Mouse (Mus musculus): Measurements from ENCODE around the gene Slc29a2. TPM values are rescaled to one million over a fixed set of nuclear protein-coding genes. Genes with fewer than 3 reads are reported as not detected.

Gene Slc29a2
- 4.9 and 5.4 TPM in 2 replicates for polyA plus RNA-seq (2015; fragmentation: Nextera tagmentation; extraction: Ambion mirVana)

DNA sequence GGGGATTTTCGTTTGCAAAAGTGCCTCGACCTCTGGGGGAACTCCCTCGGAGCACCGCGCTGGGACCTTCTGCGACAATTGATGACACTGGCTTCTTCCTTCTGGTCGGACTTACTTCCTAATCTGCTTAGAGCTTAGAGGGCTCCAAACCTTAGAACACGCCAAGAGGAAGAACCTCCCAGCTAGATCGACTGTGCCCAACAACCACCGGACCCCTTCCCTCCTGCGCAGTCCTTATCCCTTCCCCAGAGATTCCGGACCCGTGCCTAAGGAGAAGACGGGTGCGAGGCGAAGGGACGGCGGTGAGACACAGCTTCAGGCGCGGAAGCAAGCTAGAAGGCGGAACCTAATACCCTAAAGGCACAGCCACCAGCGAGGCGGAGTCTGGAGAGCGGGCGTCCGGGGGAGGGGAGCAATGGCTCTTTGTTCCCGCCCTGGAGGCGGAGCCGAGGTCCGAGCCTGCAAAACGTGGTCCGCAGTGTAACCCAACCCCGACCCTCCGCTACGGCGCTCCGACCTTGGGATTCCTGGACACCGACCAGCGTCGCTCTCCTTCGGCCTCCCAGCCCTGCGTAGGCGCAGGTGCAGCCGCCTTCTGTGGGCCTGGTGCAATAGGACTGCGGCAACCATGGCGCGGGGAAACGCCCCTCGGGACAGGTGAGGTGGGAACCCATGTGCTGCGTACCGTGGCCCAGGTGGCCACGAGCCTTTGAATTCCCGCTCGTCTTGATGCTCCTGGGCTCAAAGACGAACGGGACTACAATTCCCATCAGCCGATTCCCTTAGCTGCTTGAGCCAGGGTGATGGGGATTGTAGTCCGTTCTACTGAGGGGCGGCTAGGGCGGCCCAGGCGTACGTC lies at the start of gene Slc29a2:
Slc29a2 (plus strand) TSS at position 240 of the 859 bp plus-strand sequence.
- H3K4me3 ChIP-seq (replicated peaks; ENCODE audit: low read depth, low read length) = peak within 1 kb of the TSS; percentile 53
- no peaks in the 10 kb centered on the region for H3K9me3 ChIP-seq (replicated peaks; ENCODE audit: low read length)
- H3K36me3 ChIP-seq (ENCODE audit: insufficient read depth, low read length) = 0 out of 2 replicates have a peak, but pooled peaks cover 6% of the 10 kb centered on the region
- DNase-seq (ENCODE audit: low spot score) (peak; percentile 96), ATAC-seq (replicated peaks; ENCODE audit: low FRiP score, low read depth) (peak; percentile 97)
- H3K27me3 ChIP-seq (ENCODE audit: insufficient read depth, low read length) = no peaks in the 10 kb centered on the region
- peak within 1 kb of the TSS; percentile 62 for H3K27ac ChIP-seq
- under 1% methylated on average over 62 of the region's 62 CpGs for WGBS
- TF ChIP-seq CTCF (IDR thresholded peaks at IDR 0.05; ENCODE audit: low read depth) = peak; percentile 13; the same call in 1 of the 2 replicates
- H3K9ac ChIP-seq (ENCODE audit: low read depth, low read length) = peak within 1 kb of the TSS; percentile 62
- H3K4me2 ChIP-seq (ENCODE audit: low read length) = peak within 1 kb of the TSS; percentile 87
- no peaks in the 10 kb centered on the region for H3K4me1 ChIP-seq (replicated peaks; ENCODE audit: insufficient read depth, low read length)

GRCm38 (mm10) chr19:4981767-4982166 lies 41.9 kb upstream of the Slc29a2 start:
- Histone ChIP-seq H3K27me3 (ENCODE audit: insufficient read depth, low read length) (0 out of 2 replicates have a peak, but pooled peaks cover 3% of the 10 kb centered on the region), H3K9me3 (replicated peaks; ENCODE audit: low read length) (no peaks in the 10 kb centered on the region), H3K4me2 (ENCODE audit: low read length) (no peak overlapping the region), H3K27ac (no peak overlapping the region), H3K4me3 (replicated peaks; ENCODE audit: low read depth, low read length) (no peak overlapping the region), H3K9ac (ENCODE audit: low read depth, low read length) (no peak overlapping the region), H3K36me3 (ENCODE audit: insufficient read depth, low read length) (no peaks in the 10 kb centered on the region), H3K4me1 (replicated peaks; ENCODE audit: insufficient read depth, low read length) (no peaks in the 10 kb centered on the region)
- peak; percentile 74 for DNase-seq (ENCODE audit: low spot score)
- no peak for ATAC-seq (replicated peaks; ENCODE audit: low FRiP score, low read depth)
- peak; percentile 80 for TF ChIP-seq CTCF (IDR thresholded peaks at IDR 0.05; ENCODE audit: low read depth)

DNA sequence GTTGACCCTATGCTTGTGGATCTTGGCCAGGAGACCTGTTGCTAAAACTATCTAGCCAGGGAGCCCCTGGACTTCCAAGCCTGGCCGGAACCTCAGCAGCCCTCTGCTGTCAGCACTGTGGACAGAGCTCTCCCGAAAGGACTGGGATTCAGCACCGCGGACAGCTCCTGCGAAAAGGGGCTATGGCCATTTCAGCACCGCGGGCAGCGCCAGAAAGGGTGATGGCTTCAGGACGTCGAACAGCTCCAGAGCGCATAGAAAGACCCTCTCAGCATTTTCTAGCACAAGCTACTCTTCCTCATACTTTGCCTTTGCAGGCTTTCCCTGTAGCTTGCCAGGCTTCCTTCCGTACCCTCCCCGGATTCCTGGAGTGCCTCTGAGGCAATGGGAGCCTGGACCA lies 34.6 kb upstream of the Slc29a2 start:
- TF ChIP-seq CTCF (IDR thresholded peaks at IDR 0.05; ENCODE audit: low read depth) = peak; percentile 41
- Histone ChIP-seq H3K9me3 (replicated peaks; ENCODE audit: low read length) (no peaks in the 10 kb centered on the region), H3K4me3 (replicated peaks; ENCODE audit: low read depth, low read length) (no peak overlapping the region), H3K9ac (ENCODE audit: low read depth, low read length) (no peak overlapping the region), H3K36me3 (ENCODE audit: insufficient read depth, low read length) (no peaks in the 10 kb centered on the region), H3K27ac (no peak overlapping the region), H3K27me3 (ENCODE audit: insufficient read depth, low read length) (peaks cover 23% of the 10 kb centered on the region), H3K4me1 (replicated peaks; ENCODE audit: insufficient read depth, low read length) (no peaks in the 10 kb centered on the region), H3K4me2 (ENCODE audit: low read length) (no peak overlapping the region)
- 2% methylated on average over 13 of the region's 13 CpGs for WGBS
- ATAC-seq (replicated peaks; ENCODE audit: low FRiP score, low read depth) = peak; percentile 49; the same call in 1 of the 2 replicates
- DNase-seq (ENCODE audit: low spot score) = peak; percentile 95

- whole genome bisulfite sequencing = 18% methylated on average over 46 of the region's 47 CpGs
- no peak overlapping the region for H3K9ac ChIP-seq (ENCODE audit: low read depth, low read length)
Measured at GRCm38 (mm10) chr19:4989434-4990255, 34.0 kb upstream of the Slc29a2 start.

DNA sequence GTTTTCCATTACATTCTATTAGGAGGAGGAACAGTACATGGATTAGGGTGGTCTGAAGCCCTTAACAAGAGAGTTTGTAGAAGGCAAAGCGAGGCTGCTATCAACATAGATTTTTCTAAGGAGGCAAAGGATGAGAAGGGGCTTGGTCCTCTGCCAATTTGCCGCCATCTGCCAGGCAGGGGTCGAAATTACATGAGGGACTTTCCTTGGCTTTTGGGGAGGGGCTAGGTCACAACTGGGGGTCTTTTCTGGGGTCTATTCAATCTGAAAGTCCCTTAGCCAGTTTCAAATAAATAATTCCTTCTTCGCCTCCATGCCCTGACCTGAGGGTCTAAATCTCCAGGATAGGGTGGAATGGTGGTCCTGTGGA lies 33.4 kb upstream of the Slc29a2 start, which contains the start of gene Npas4:
Npas4 (minus strand) TSS at position 61 of the 370 bp plus-strand sequence.
- TF ChIP-seq CTCF (IDR thresholded peaks at IDR 0.05; ENCODE audit: low read depth) = no peak
- H3K4me2 ChIP-seq (ENCODE audit: low read length) = no peak within 1 kb of the TSS
- no peaks in the 10 kb centered on the region for H3K4me1 ChIP-seq (replicated peaks; ENCODE audit: insufficient read depth, low read length)
- H3K27me3 ChIP-seq (ENCODE audit: insufficient read depth, low read length) = peaks cover 20% of the 10 kb centered on the region
- DNase-seq (ENCODE audit: low spot score) (no peak), ATAC-seq (replicated peaks; ENCODE audit: low FRiP score, low read depth) (no peak)
- no peaks in the 10 kb centered on the region for H3K36me3 ChIP-seq (ENCODE audit: insufficient read depth, low read length)
- H3K4me3 ChIP-seq (replicated peaks; ENCODE audit: low read depth, low read length) = no peak within 1 kb of the TSS
- no peak within 1 kb of the TSS for H3K9ac ChIP-seq (ENCODE audit: low read depth, low read length)
- WGBS = 17% methylated on average over 4 of the region's 4 CpGs
- H3K27ac ChIP-seq = no peak within 1 kb of the TSS
- no peaks in the 10 kb centered on the region for H3K9me3 ChIP-seq (replicated peaks; ENCODE audit: low read length)

More at GRCm38 (mm10) chr19:4989434-4990255, 34.0 kb upstream of the Slc29a2 start:
- Histone ChIP-seq H3K27me3 (ENCODE audit: insufficient read depth, low read length) (peaks cover 20% of the 10 kb centered on the region), H3K27ac (no peak overlapping the region), H3K4me1 (replicated peaks; ENCODE audit: insufficient read depth, low read length) (no peaks in the 10 kb centered on the region), H3K9me3 (replicated peaks; ENCODE audit: low read length) (no peaks in the 10 kb centered on the region), H3K4me2 (ENCODE audit: low read length) (no peak overlapping the region), H3K4me3 (replicated peaks; ENCODE audit: low read depth, low read length) (no peak overlapping the region), H3K36me3 (ENCODE audit: insufficient read depth, low read length) (no peaks in the 10 kb centered on the region)
- no peak for DNase-seq (ENCODE audit: low spot score)
- no peak for ATAC-seq (replicated peaks; ENCODE audit: low FRiP score, low read depth)
- no peak for TF ChIP-seq CTCF (IDR thresholded peaks at IDR 0.05; ENCODE audit: low read depth)

- Histone ChIP-seq H3K4me1 (replicated peaks; ENCODE audit: insufficient read depth, low read length) (no peaks in the 10 kb centered on the region), H3K9ac (ENCODE audit: low read depth, low read length) (no peak overlapping the region), H3K27me3 (ENCODE audit: insufficient read depth, low read length) (peaks cover 20% of the 10 kb centered on the region), H3K36me3 (ENCODE audit: insufficient read depth, low read length) (no peaks in the 10 kb centered on the region), H3K4me2 (ENCODE audit: low read length) (no peak overlapping the region), H3K27ac (no peak overlapping the region), H3K4me3 (replicated peaks; ENCODE audit: low read depth, low read length) (no peak overlapping the region), H3K9me3 (replicated peaks; ENCODE audit: low read length) (no peaks in the 10 kb centered on the region)
- ATAC-seq (replicated peaks; ENCODE audit: low FRiP score, low read depth) = no peak
- DNase-seq (ENCODE audit: low spot score) = no peak
- WGBS = 3% methylated on average over 16 of the region's 22 CpGs
- no peak for TF ChIP-seq CTCF (IDR thresholded peaks at IDR 0.05; ENCODE audit: low read depth)
Measured at GRCm38 (mm10) chr19:4990716-4991115, 32.9 kb upstream of the Slc29a2 start.
